Mouse (Mus musculus) intestine, embryonic 14.5 days (tissue): Measurements from ENCODE around the gene Atp7b. TPM values are rescaled to one million over a fixed set of nuclear protein-coding genes. Genes with fewer than 3 reads are reported as not detected.

ENCODE experiments used
- ATAC-seq: fragments of 200-750 bp; cut with Nextera tagmentation; replicated peaks from 2 replicates; pipeline ENCODE4 v1.8.0; 2017; ENCODE audit warnings: low read depth, moderate number of reproducible peaks, moderate TSS enrichment, moderate library complexity; ENCODE audit not compliant: low FRiP score, low TSS enrichment
- DNase-seq: peaks from one replicate; pipeline ENCODE4 v3.0.0-alpha.2; 2018; ENCODE audit warnings: low spot score
- H3K27ac ChIP-seq: fragments of 300-500 bp; sonication (generic); 2 replicates; pipeline ENCODE4 v1.5.1; 2014; ENCODE audit warnings: low read depth, mild to moderate bottlenecking, control low read depth
- H3K27me3 ChIP-seq: fragments of 300-500 bp; sonication (generic); replicated peaks from 2 replicates; pipeline ENCODE4 v1.6.1; 2014; ENCODE audit warnings: low read length, control low read depth; ENCODE audit not compliant: control insufficient read depth, insufficient read depth
- H3K36me3 ChIP-seq: fragments of 300-500 bp; sonication (generic); 2 replicates; pipeline ENCODE4 v1.6.1; 2014; ENCODE audit warnings: low read length, control low read depth; ENCODE audit not compliant: control insufficient read depth, insufficient read depth
- H3K4me1 ChIP-seq: fragments of 300-500 bp; sonication (generic); replicated peaks from 2 replicates; pipeline ENCODE4 v1.6.1; 2014; ENCODE audit warnings: low read length, control low read depth, mixed read lengths; ENCODE audit not compliant: control insufficient read depth, insufficient read depth
- H3K4me2 ChIP-seq: fragments of 300-500 bp; sonication (generic); 2 replicates; pipeline ENCODE4 v1.6.1; 2014; ENCODE audit warnings: low read length
- H3K4me3 ChIP-seq: fragments of 300-500 bp; sonication (generic); 2 replicates; pipeline ENCODE4 v1.5.1; 2014; ENCODE audit warnings: low read depth, low read length, control low read depth, mixed read lengths
- H3K9ac ChIP-seq: fragments of 300-500 bp; sonication (generic); 2 replicates; pipeline ENCODE4 v1.6.1; 2014; ENCODE audit warnings: mild to moderate bottlenecking, low read length
- H3K9me3 ChIP-seq: fragments of 300-500 bp; sonication (generic); 2 replicates; pipeline ENCODE4 v1.6.1; 2016; ENCODE audit warnings: low read length, control low read depth; ENCODE audit not compliant: control insufficient read depth
- WGBS: fragments of 180-500 bp; shearing (Covaris S2); extraction: QIAGEN DNeasy Blood & Tissue Kit; methylation state at CpG from one replicate; pipeline ENCODE4 v1.1.7; 2014; 5-methylcytosine and 5-hydroxymethylcytosine counted together
- polyA plus RNA-seq: library from polyadenylated mRNA; unstranded; fragments of >200 nt; fragmentation: Nextera tagmentation; extraction: Ambion mirVana; gene quantifications from 2 replicates; pipeline ENCODE4 v1.2.1, GENCODE M21; 2014

Gene Atp7b
- polyA plus RNA-seq, 1 experiment from 2014 or later, result 4.1 TPM

- Histone ChIP-seq H3K9me3 (no peaks in the 10 kb centered on the region), H3K36me3 (no peaks in the 10 kb centered on the region), H3K4me1 (no peaks in the 10 kb centered on the region), H3K27ac (no peak overlapping the region), H3K9ac (no peak overlapping the region), H3K4me3 (no peak overlapping the region), H3K27me3 (no peaks in the 10 kb centered on the region), H3K4me2 (no peak overlapping the region)
- DNase-seq (no peak), ATAC-seq (no peak)
- 78% methylated on average over 24 of the region's 24 CpGs for WGBS
Measured at GRCm38 (mm10) chr8:22013034-22013707, 46.9 kb downstream of the Atp7b start.

DNA sequence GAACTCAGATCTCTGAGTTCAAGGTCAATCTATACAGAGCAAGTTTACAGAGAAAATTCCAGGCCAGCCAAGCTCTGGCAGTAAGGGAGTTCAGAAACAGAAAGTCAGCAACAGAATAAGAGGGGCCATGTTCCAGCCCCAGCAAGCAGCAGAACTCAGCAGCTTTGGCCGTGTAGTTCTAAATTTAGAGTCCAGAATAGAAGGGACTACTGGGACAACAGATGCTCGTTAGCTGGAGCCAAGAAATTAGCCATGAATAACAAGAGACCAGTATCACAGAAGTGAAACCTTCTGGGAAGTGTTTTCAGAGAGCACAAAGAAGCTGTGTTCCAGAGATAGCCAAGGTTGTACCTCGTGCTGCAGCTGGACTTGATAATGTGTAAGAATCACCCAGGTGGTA, 50.7 kb downstream of the Atp7b start:
- WGBS, result 80% methylated on average over 3 of the region's 3 CpGs
- ATAC-seq (no peak), DNase-seq (no peak)
- Histone ChIP-seq H3K4me2 (no peak overlapping the region), H3K9me3 (no peaks in the 10 kb centered on the region), H3K9ac (no peak overlapping the region), H3K27ac (no peak overlapping the region), H3K27me3 (no peaks in the 10 kb centered on the region), H3K4me1 (no peaks in the 10 kb centered on the region), H3K36me3 (no peaks in the 10 kb centered on the region), H3K4me3 (no peak overlapping the region)

- no peak overlapping the region for H3K27ac ChIP-seq
- H3K36me3 ChIP-seq, result no peaks in the 10 kb centered on the region
- no peak for DNase-seq
- H3K9ac ChIP-seq, result no peak overlapping the region
- no peaks in the 10 kb centered on the region for H3K4me1 ChIP-seq
- H3K27me3 ChIP-seq, result no peaks in the 10 kb centered on the region
- no peaks in the 10 kb centered on the region for H3K9me3 ChIP-seq
- ATAC-seq, result no peak
- 73% methylated on average over 6 of the region's 6 CpGs for WGBS
- no peak overlapping the region for H3K4me2 ChIP-seq
- H3K4me3 ChIP-seq, result no peak overlapping the region
Measured at GRCm38 (mm10) chr8:22006423-22006822, 53.7 kb downstream of the Atp7b start.

DNA sequence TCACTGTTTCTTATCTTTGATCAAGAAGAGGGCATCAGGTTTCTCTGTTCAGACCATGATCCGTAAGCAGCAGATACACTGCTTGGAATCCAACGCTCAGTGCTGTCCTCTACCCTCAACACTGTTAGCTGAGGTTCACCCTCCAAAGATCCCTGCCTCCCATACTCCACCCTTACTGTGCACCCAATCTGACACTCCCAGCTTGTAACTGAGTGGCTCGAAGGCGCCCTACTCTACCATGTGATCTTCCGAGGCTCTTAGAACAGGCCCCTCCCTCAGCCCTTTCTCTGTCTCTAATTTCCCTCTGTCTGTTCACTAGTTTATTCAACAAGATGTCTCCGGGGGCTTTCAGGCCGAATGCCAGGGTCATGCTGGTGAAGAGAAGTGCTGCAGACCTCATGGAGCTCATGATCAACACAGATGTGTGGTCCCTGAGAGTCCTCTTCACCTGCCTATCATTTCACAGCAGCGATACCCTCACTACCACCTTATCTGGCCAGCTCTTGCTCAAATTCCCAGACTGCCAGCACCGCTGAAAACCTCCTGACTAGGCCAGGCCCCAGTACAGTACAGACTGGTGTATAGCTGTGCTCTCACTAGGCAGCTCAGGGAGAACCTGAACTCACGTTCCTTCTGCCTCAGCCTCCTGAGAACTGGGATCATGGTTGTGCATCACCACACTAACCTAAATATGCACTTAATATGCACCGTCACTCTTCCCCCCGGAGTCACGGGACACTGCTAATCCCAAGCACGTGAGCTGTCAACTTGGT, 55.2 kb downstream of the Atp7b start:
- H3K27ac ChIP-seq, result no peak overlapping the region
- DNase-seq (no peak), ATAC-seq (no peak)

DNA sequence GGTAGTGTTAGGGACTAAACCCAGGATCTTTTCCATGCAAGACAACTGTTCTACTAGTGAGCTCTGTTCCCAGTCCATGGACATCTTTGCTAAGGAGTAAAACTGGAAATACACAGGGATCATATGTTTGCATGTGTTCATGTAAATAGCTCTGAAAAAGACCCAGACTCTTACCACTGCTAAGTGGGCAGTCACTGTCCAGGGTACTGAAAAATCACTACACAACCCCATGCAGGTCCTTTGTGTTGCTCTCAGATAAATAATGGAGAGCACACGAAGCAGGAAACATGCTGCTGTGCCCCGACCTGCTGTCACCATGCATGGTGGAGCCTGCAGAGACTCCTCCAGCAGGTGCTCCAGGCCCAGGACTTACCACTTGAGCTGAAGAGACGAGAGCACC, 64.9 kb downstream of the Atp7b start:
- WGBS, result 51% methylated on average over 3 of the region's 3 CpGs
- DNase-seq, result no peak
- no peaks in the 10 kb centered on the region for H3K36me3 ChIP-seq

More for the DNA sequence above, 55.2 kb downstream of the Atp7b start:
- Histone ChIP-seq H3K9me3 (no peaks in the 10 kb centered on the region), H3K9ac (no peak overlapping the region), H3K27me3 (no peaks in the 10 kb centered on the region), H3K36me3 (no peaks in the 10 kb centered on the region), H3K4me1 (no peaks in the 10 kb centered on the region), H3K4me3 (no peak overlapping the region), H3K4me2 (no peak overlapping the region)
- 84% methylated on average over 14 of the region's 14 CpGs for WGBS

DNA sequence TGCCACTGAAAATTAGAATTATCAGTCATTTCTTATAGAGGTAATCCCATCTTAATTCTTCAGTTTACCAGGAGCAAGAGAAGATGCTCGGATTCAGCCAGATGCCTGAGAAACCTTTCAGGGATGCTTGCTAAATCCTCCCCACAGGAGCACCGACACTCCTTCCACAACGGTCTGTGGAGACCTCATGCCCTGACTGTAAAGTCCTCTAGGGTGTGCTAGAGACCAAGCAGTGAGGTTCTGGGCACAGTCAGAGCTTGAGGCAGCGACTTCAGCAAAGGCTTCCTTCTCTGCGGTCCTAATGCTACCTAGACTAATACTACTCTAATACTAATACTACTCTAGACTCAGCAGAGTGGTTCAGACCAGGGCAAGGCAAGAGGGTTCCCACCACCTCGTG, 67.9 kb downstream of the Atp7b start:
- Histone ChIP-seq H3K9me3 (no peaks in the 10 kb centered on the region), H3K9ac (no peak overlapping the region), H3K27ac (no peak overlapping the region), H3K36me3 (no peaks in the 10 kb centered on the region), H3K4me2 (no peak overlapping the region), H3K27me3 (no peaks in the 10 kb centered on the region), H3K4me1 (no peaks in the 10 kb centered on the region), H3K4me3 (no peak overlapping the region)
- 20% methylated on average over 6 of the region's 6 CpGs for WGBS
- ATAC-seq (no peak), DNase-seq (no peak)

More for the DNA sequence above, 64.9 kb downstream of the Atp7b start:
- no peaks in the 10 kb centered on the region for H3K9me3 ChIP-seq
- H3K9ac ChIP-seq, result no peak overlapping the region
- H3K27ac ChIP-seq, result no peak overlapping the region
- H3K4me2 ChIP-seq, result no peak overlapping the region
- no peaks in the 10 kb centered on the region for H3K4me1 ChIP-seq
- no peak overlapping the region for H3K4me3 ChIP-seq
- ATAC-seq, result no peak
- H3K27me3 ChIP-seq, result no peaks in the 10 kb centered on the region

GRCm38 (mm10) chr8:21981664-21982337, 78.3 kb downstream of the Atp7b start:
- H3K9me3 ChIP-seq, result no peaks in the 10 kb centered on the region
- 63% methylated on average over 8 of the region's 8 CpGs for WGBS
- H3K9ac ChIP-seq, result no peak overlapping the region
- DNase-seq, result no peak
- H3K36me3 ChIP-seq, result no peaks in the 10 kb centered on the region
- H3K4me2 ChIP-seq, result no peak overlapping the region
- H3K27ac ChIP-seq, result no peak overlapping the region
- H3K4me1 ChIP-seq, result no peaks in the 10 kb centered on the region
- H3K4me3 ChIP-seq, result no peak overlapping the region
- no peaks in the 10 kb centered on the region for H3K27me3 ChIP-seq
- ATAC-seq, result no peak

- Histone ChIP-seq H3K36me3 (no peaks in the 10 kb centered on the region), H3K4me1 (no peaks in the 10 kb centered on the region), H3K4me3 (no peak overlapping the region), H3K9ac (no peak overlapping the region), H3K27me3 (no peaks in the 10 kb centered on the region), H3K4me2 (no peak overlapping the region), H3K27ac (no peak overlapping the region), H3K9me3 (no peaks in the 10 kb centered on the region)
- no peak for ATAC-seq
- 71% methylated on average over 4 of the region's 4 CpGs for WGBS
- no peak for DNase-seq
Measured at GRCm38 (mm10) chr8:21978193-21978592, 81.9 kb downstream of the Atp7b start.
